Mouse (Mus musculus): ENCODE data around the gene Mtus2.

DNA sequence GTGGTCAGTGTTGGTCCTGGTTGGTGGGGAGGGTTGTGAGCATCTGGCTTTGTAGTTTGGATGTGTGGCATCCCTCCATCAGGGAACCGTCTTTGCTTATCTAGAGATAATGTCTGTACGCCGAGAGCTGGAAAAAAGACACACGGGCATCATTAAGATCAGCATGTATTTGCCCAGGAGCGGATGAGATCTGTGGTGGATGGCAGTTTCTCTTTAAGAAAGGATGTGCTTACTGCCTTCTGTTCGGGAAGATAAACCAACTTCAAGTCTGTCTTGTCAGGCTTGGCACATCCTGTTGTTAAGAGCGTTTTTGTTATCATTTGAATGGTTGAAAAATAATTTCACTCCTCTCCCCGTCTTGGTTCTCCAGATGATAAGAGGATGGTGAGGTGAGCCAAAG lies 58.3 kb downstream of the Mtus2 start:
- TF ChIP-seq POLR2A (IDR thresholded peaks at IDR 0.05; ENCODE audit: control insufficient read depth, extremely low read depth, insufficient read depth, low read length, poor library complexity) (no peak), CTCF (IDR thresholded peaks at IDR 0.05; ENCODE audit: borderline replicate concordance, control insufficient read depth, extremely low read depth, insufficient read depth, low read length, poor library complexity) (no peak)
